Comparison of ENCODE assay signal across 13 mouse cellular contexts in genomic region chr11:118014391-118014995, GRCm38 (mm10). TPM values are rescaled to one million over a fixed set of nuclear protein-coding genes. Genes with fewer than 3 reads are reported as not detected.
A peak's percentile ranks its signal among the peaks of the same experiment; 100 is the strongest.
DNase-seq lines count a peak whose midpoint lies in the region; ATAC-seq lines count a peak whose summit lies in the region.
"Had no signal": no experiment of that assay in that cellular context is flagged by ENCODE, and none has a peak within 500 bp of the region (broad histone marks: within the 10 kb centered on the region; RNA-seq: fewer than 3 reads in every experiment).

No protein-coding gene starts in this region.

- DNase-seq in CD8-positive naive resting alpha-beta T cell, adult 2 months (ENCODE audit: low read depth in 2 of 2, low spot score in 2 of 2) = peak; percentile 49 to 62
- peak; percentile 75 for DNase-seq in thymus, postnatal 0 days (ENCODE audit: low spot score)
- no peak for DNase-seq in kidney, adult 8-10 months
- DNase-seq in left cerebral cortex, adult 11 months (ENCODE audit: low spot score) = no peak
- DNase-seq in layer of hippocampus, postnatal 10 days (ENCODE audit: low spot score in 2 of 2) = no peak
- DNase-seq: adrenal gland, postnatal 10 days; layer of hippocampus, postnatal 36 days; lung, postnatal 14 days had no signal

- no peaks in the 10 kb centered on the region for H3K9me3 ChIP-seq in heart, embryonic 15.5 days (replicated peaks)
- no peaks in the 10 kb centered on the region for H3K9me3 ChIP-seq in heart, embryonic 11.5 days (replicated peaks; ENCODE audit: control insufficient read depth, low read length)

- peak overlapping the region; percentile 13; the same call in 1 of the 2 replicates for H3K4me2 ChIP-seq in heart, embryonic 15.5 days
- H3K4me2 ChIP-seq in heart, embryonic 11.5 days = no peak overlapping the region
- H3K4me2 ChIP-seq: liver, embryonic 12.5 days had no signal

- no peak overlapping the region for H3K4me3 ChIP-seq in heart, embryonic 15.5 days
- H3K4me3 ChIP-seq in heart, embryonic 11.5 days (ENCODE audit: low read depth, low read length) = no peak overlapping the region
- H3K4me3 ChIP-seq: hindbrain, embryonic 10.5 days; liver, embryonic 12.5 days had no signal

- peaks cover 17% of the 10 kb centered on the region for H3K4me1 ChIP-seq in heart, embryonic 15.5 days (replicated peaks)
- peaks cover 26% of the 10 kb centered on the region for H3K4me1 ChIP-seq in heart, embryonic 11.5 days (ENCODE audit: control insufficient read depth, insufficient read depth, low read length)

- ATAC-seq in heart, embryonic 15.5 days (replicated peaks; ENCODE audit: insufficient number of reproducible peaks, insufficient read depth, low FRiP score, low read depth) = no peak
- no peak for ATAC-seq in heart, embryonic 11.5 days (replicated peaks; ENCODE audit: insufficient number of reproducible peaks, low FRiP score, low TSS enrichment)
- ATAC-seq in megakaryocyte progenitor cell, adult 5-6 weeks (replicated peaks; ENCODE audit: poor library complexity) = 0 out of 2 replicates have a peak, but pooled peaks have one; percentile 33
- ATAC-seq: liver, embryonic 12.5 days had no signal

- 77% methylated on average over 12 of the region's 12 CpGs for WGBS in heart, embryonic 15.5 days
- WGBS in heart, embryonic 11.5 days (ENCODE audit: insufficient replicate concordance) = 77% methylated on average over 12 of the region's 12 CpGs

- H3K27ac ChIP-seq in heart, embryonic 15.5 days = no peak overlapping the region
- no peak overlapping the region for H3K27ac ChIP-seq in heart, embryonic 11.5 days (ENCODE audit: low read depth, low read length)

- peaks cover 22% of the 10 kb centered on the region for H3K36me3 ChIP-seq in heart, embryonic 15.5 days
- H3K36me3 ChIP-seq in heart, embryonic 11.5 days (ENCODE audit: control insufficient read depth, insufficient read depth, low read length) = peaks cover 15% of the 10 kb centered on the region; the same call in 1 of the 2 replicates

- H3K9ac ChIP-seq in heart, embryonic 15.5 days = no peak overlapping the region
- H3K9ac ChIP-seq in heart, embryonic 11.5 days (ENCODE audit: low read depth, low read length) = no peak overlapping the region
- H3K9ac ChIP-seq: liver, embryonic 12.5 days had no signal

- H3K27me3 ChIP-seq in heart, embryonic 15.5 days = no peaks in the 10 kb centered on the region
- no peaks in the 10 kb centered on the region for H3K27me3 ChIP-seq in heart, embryonic 11.5 days (ENCODE audit: control insufficient read depth, insufficient read depth, low read length)
- H3K27me3 ChIP-seq: liver, embryonic 12.5 days had no signal

RNA-seq across cellular contexts. Expression of gene Pgs1, which starts 28.4 kb away (rescaled TPM):
- polyA plus RNA-seq in heart, embryonic 15.5 days (2015; fragmentation: Nextera tagmentation; extraction: Ambion mirVana) = 21.9 and 26.8 TPM in 2 replicates
- polyA plus RNA-seq in heart, embryonic 11.5 days (2014; fragmentation: Nextera tagmentation; extraction: Ambion mirVana) = 26.5 and 27.4 TPM in 2 replicates
- 13.0 and 14.7 TPM in 2 replicates for total RNA-seq in megakaryocyte progenitor cell, adult 5-6 weeks (2015)
- total RNA-seq in megakaryocyte progenitor cell, adult 5-6 weeks (2017) = 15.6 and 18.7 TPM in 2 replicates
- polyA plus RNA-seq in thymus, postnatal 0 days (2015; fragmentation: Nextera tagmentation; extraction: Ambion mirVana) = 54.8 and 55.6 TPM in 2 replicates
- total RNA-seq in layer of hippocampus, postnatal 10 days (2021) = 10 to 100 TPM; 59.2 to 59.6 TPM

RNA-seq across cellular contexts. Expression of gene Socs3, which starts 44.6 kb away (rescaled TPM):
- polyA plus RNA-seq in heart, embryonic 15.5 days (2015; fragmentation: Nextera tagmentation; extraction: Ambion mirVana) = 6.7 and 10.9 TPM in 2 replicates
- 3.6 and 4.5 TPM in 2 replicates for polyA plus RNA-seq in heart, embryonic 11.5 days (2014; fragmentation: Nextera tagmentation; extraction: Ambion mirVana)
- 0.76 and 0.96 TPM in 2 replicates for total RNA-seq in megakaryocyte progenitor cell, adult 5-6 weeks (2015)
- total RNA-seq in megakaryocyte progenitor cell, adult 5-6 weeks (2017) = 0.79 and 1.1 TPM in 2 replicates
- 25.8 and 26.7 TPM in 2 replicates for polyA plus RNA-seq in thymus, postnatal 0 days (2015; fragmentation: Nextera tagmentation; extraction: Ambion mirVana)
- total RNA-seq in layer of hippocampus, postnatal 10 days (2021) = 1 to 10 TPM; 2.3 to 2.8 TPM

Comparison
In these comparisons a context has a peak if more than half of its experiments do, and no peak if none do; other contexts are left out.
1. DNase-seq: peak in CD8-positive naive resting alpha-beta T cell, adult 2 months (2 of 2) and thymus, postnatal 0 days (single experiment); none in kidney, adult 8-10 months (0 of 2), left cerebral cortex, adult 11 months (single experiment) and layer of hippocampus, postnatal 10 days (0 of 2).